Mouse (Mus musculus): ENCODE measurements around the gene Dntt.

Gene Dntt

GRCm38 (mm10) chr19:41029219-41029618 lies at the start of gene Dntt:
Gene Dntt, plus strand, starts transcription at chr19:41029275.
- no peak for DNase-seq

- no peak for DNase-seq
Measured at GRCm38 (mm10) chr19:40980671-40981070, 48.4 kb upstream of the Dntt start.

- no peak for DNase-seq
Measured at GRCm38 (mm10) chr19:40984536-40984935, 44.5 kb upstream of the Dntt start.

- no peak for DNase-seq
Measured at GRCm38 (mm10) chr19:40988856-40989255, 40.2 kb upstream of the Dntt start.

GRCm38 (mm10) chr19:40989961-40990600 lies 39.0 kb upstream of the Dntt start:
- no peak for DNase-seq

GRCm38 (mm10) chr19:40990781-40991343 lies 38.2 kb upstream of the Dntt start:
- no peak for DNase-seq

GRCm38 (mm10) chr19:40991626-40992025 lies 37.4 kb upstream of the Dntt start:
- DNase-seq: no peak

GRCm38 (mm10) chr19:40992096-40992495 lies 37.0 kb upstream of the Dntt start:
- no peak for DNase-seq

- DNase-seq: no peak
Measured at GRCm38 (mm10) chr19:40992517-40993044, 36.5 kb upstream of the Dntt start.

- DNase-seq: no peak
Measured at GRCm38 (mm10) chr19:40993356-40993755, 35.7 kb upstream of the Dntt start.

GRCm38 (mm10) chr19:40994057-40994585 lies 35.0 kb upstream of the Dntt start, which contains the start of gene Blnk:
Gene Blnk, minus strand, starts transcription at chr19:40994535.
- DNase-seq: peak; percentile 31

- no peak for DNase-seq
Measured at GRCm38 (mm10) chr19:40994911-40995310, 34.2 kb upstream of the Dntt start.

- no peak for DNase-seq
Measured at GRCm38 (mm10) chr19:40995449-40996401, 33.4 kb upstream of the Dntt start.

GRCm38 (mm10) chr19:40996722-40997121 lies 32.4 kb upstream of the Dntt start:
- DNase-seq: no peak

GRCm38 (mm10) chr19:40998469-40999170 lies 30.5 kb upstream of the Dntt start:
- DNase-seq: no peak

GRCm38 (mm10) chr19:40999569-40999968 lies 29.5 kb upstream of the Dntt start:
- peak; percentile 80 for DNase-seq

- DNase-seq: no peak
Measured at GRCm38 (mm10) chr19:41003694-41004315, 25.3 kb upstream of the Dntt start.

GRCm38 (mm10) chr19:41006621-41007020 lies 22.5 kb upstream of the Dntt start:
- DNase-seq: no peak

GRCm38 (mm10) chr19:41007326-41007725 lies 21.7 kb upstream of the Dntt start:
- DNase-seq: no peak

GRCm38 (mm10) chr19:41007733-41008132 lies 21.3 kb upstream of the Dntt start:
- DNase-seq: no peak

- no peak for DNase-seq
Measured at GRCm38 (mm10) chr19:41008674-41009395, 20.2 kb upstream of the Dntt start.

All from liver (tissue).